Mouse (Mus musculus): Measurements from ENCODE around the gene Apbb1.

The Apbb1 gene

GRCm38 (mm10) chr7:105516669-105517360, 64.6 kb downstream of the Apbb1 start:
- no peak for DNase-seq

GRCm38 (mm10) chr7:105515178-105515577, 66.3 kb downstream of the Apbb1 start:
- DNase-seq, result peak; percentile 47 to 51

DNA sequence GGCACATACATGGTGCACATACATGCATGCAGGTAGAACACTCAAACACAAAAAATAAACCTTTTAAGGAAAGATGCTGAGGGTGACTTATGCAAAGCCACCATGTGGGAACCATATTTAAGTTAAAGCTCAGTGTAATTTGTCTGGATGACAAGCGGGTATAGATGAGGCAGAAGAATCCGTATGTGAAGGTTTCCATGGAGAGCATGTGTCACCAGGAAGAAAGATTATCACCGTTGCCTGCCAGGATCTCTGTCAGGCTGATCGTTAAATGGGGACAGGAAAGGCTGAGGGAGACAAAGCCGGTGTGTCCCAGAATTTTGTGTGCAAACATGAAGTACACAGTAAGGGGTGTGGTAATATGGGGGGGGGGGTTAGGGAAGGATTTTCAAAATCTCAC, 66.9 kb downstream of the Apbb1 start:
- DNase-seq, result no peak

DNA sequence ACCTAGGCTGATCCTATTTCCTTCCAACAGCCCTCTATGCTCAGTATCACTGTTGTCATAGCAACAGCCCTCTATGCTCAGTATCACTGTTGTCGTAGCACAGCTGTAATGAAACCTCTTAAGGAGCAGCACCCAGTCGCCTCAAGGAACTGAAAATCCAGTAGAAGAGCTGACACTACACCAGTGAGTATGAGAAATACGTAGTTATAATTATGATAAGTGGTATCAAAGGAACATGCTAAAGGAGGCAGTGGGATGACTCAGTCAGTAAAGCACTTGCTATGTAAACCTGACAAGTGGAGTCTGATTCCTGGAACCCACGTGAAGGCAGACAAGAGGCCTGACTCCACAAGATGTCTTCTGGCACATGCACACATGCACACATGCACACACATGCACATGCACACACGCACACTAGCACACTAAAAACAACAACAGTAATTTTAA, 67.6 kb downstream of the Apbb1 start:
- DNase-seq, result no peak

DNA sequence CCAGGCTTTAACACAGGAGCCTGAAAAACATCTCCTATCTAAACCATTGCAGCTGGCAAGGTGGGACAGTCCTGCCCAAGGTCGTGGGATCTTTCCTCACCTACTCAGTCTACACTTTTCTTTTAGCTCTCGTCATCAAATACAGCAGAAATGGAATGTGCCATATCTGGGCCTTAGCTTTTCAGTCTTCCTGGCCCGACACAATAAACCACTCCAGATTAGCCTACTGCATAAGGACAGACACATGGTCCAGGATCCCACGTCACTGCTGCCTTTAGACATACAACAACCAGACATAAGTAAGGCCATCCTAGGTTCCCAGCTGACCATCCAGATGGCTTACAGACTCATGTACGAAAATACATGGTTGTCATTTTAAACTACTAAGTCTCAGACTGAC, 71.3 kb downstream of the Apbb1 start:
- DNase-seq, result no peak
